Mouse (Mus musculus) left cerebral cortex, adult 9 months (tissue): ENCODE measurements around the gene Tifab.

ENCODE experiments used
- DNase-seq, 2 experiments: peaks; one replicate each; pipeline ENCODE4 v3.0.0; 2022; ENCODE audit warnings: low spot score in 2 of 2

The Tifab gene

GRCm38 (mm10) chr13:56176310-56176709, 2.4 kb downstream of the Tifab start:
- DNase-seq = no peak

DNA sequence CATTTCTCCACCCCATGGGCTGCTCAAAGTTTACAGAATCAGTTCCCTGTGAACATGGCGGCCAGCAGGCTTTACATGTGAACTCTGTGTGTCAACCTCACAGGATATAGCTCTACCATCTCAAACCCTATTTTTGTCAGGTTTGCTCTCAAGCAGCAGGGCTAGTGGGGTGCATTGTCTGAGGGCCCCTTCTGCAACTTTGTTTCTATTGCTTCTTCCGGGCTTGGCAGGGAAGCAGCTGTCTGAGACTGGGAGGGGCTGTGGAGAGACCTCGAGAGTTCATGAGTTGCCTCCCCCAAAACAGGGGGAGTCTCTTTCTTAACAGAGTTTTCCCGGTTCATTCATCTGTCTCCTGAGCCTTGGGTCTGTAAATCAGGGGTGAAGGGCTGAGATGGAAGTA, 2.8 kb downstream of the Tifab start:
- no peak for DNase-seq

- DNase-seq = no peak
Measured at GRCm38 (mm10) chr13:56172901-56173545, 5.7 kb downstream of the Tifab start.

- no peak for DNase-seq
Measured at GRCm38 (mm10) chr13:56172106-56172505, 6.6 kb downstream of the Tifab start.

GRCm38 (mm10) chr13:56168403-56168781, 10.3 kb downstream of the Tifab start:
- no peak for DNase-seq

DNA sequence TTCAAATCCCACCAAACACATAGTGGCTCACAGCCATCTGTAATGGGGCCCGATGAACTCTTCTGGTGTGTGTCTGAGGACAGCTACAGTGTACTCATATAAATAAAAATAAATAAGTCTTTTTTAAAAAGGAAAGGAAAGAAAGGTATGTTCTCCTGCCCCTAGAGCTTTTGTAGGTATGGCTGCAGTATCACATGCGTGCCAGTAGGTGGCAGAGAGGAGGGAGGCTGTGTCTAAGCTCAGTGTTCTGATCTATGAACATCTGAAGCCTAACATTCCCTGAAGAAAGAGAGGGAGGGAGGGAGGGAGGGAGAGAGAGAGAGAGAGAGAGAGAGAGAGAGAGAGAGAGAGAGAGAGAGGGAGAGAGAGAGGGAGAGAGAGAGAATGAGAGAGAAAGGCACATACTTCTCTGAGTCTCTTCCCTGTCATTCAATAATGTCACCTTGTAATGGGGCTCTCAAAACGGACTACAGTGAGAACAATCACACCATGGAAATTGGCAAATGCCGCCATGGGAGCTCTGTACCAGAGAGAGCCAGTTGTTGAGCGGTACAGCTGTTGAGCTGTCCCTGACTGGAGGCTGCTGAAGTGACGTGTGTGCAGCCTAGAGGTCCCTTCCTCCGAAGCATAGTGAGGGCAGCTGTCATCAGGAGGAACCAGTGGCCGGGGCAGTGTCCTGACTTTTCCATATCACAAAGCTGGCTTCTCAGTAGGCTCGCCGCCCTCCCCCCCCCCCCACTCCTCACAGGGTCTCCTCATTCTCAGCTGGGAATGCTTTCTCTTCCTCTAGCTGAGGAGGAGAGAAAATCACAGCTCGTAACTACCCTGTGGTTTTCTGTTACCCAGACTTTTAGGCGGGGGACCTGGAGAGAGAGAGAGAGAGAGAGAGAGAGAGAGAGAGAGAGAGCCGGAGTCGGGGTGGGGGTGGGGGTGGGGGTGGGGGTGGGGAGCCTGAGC, 11.0 kb downstream of the Tifab start:
- DNase-seq = no peak

DNA sequence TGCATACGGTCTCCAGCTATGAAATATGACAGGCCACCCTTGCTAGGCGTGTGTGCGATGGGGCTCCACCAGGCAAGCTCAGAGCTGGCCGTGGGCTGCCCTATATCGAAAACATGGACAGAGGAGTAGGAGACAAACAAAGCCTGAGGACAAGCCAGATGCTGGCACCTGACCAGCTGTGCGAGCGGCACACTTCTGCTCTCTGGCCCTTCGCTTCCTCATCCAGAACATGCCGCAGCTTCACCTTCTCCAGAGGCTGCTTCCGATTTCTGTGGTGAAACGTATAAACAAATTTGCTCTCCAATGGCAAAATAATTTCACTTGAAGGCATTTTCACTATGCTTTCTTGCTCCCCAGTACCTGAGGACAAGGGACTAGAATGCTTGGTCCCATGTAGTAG, 13.1 kb downstream of the Tifab start:
- no peak for DNase-seq

- no peak for DNase-seq
Measured at GRCm38 (mm10) chr13:56164372-56164771, 14.3 kb downstream of the Tifab start.

GRCm38 (mm10) chr13:56163751-56164150, 14.9 kb downstream of the Tifab start:
- no peak for DNase-seq

DNA sequence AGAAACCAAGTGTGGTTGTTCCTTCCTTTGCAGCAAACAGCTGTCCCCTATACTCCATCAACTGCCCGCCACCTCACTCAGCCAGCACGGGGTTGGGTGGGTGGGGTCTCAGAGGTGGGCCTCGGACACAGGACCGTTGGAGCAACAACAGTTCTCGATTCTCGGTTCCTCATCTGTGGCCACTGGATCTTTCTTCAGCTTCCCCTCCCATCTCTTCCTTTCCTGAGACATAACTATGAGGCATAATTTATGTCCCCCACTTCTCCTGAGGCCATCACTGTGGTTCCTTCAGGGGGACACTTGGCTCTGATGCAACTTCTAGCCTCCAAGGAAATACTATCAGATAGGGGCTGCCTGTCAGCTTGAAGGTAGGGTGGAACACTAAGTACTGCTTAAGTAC, 15.8 kb downstream of the Tifab start:
- DNase-seq = no peak

- no peak for DNase-seq
Measured at GRCm38 (mm10) chr13:56159614-56160363, 18.9 kb downstream of the Tifab start.

DNA sequence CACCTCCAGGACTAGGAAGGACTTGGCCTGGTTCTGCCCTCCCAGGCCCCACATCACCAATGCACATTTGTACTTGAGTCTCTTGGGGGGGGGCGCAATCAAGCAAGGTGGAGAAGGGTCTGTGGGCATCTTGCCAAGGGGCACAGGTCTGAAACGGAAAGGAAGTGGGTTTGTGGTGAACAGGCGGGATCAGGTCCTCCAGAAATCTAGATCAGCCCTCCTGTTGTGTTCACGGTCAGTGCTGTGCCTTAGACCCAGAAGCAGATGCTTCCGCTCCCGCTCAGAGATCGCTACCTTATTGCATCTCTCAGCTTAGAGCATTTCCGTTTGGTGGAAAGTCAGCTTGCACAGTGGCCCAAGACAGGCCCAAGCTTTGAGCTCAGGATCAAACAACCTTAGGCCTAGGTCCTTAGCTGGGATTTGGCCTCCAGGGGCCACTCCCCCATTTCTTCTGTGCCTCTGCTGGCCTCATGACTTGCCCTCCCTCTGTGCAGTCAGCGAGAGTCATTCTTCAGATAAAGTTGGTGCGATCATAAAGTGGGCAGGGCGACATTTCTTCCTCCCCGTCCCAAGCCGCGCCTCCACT, 19.6 kb downstream of the Tifab start:
- DNase-seq = no peak

DNA sequence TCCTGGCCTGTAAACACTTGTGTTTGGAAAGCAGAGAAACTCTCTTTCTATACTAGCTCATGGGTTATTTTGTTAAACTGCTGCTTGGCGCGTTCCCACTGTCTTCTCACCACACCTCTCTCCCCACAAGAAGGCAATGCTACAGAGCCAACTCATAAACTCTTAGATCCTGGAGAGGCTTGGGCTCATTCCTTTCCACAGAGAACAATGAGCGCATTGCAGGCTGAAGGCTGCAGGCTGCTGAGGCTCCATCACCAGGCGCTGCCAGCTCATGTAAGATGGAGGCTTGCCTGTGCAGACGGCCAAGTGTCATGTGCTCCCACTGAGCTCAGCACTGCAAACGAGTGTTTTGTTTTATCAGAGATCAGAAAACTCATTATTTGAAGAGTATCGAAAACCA, 23.0 kb downstream of the Tifab start:
- no peak for DNase-seq

DNA sequence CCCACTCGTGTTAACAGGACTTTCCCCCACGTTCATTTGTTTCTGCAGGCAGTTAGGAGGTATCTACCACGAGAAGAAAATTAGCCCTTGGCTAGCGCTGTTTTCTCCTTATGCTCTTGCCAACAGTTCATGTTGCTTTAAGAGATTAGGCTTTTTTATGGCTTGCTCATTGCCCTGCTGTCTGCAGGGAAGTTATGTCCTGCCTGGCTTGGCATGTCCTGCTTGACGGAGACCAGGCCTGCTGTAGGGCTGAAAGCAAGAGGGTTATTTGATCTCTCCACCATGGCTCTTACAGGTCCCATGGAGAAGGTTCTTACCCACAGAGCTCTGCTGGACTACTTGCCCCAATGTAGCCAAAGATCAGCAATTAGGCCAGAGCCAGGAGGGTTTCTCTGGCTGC, 23.6 kb downstream of the Tifab start:
- no peak for DNase-seq

- DNase-seq = no peak
Measured at GRCm38 (mm10) chr13:56152773-56153460, 25.8 kb downstream of the Tifab start.

DNA sequence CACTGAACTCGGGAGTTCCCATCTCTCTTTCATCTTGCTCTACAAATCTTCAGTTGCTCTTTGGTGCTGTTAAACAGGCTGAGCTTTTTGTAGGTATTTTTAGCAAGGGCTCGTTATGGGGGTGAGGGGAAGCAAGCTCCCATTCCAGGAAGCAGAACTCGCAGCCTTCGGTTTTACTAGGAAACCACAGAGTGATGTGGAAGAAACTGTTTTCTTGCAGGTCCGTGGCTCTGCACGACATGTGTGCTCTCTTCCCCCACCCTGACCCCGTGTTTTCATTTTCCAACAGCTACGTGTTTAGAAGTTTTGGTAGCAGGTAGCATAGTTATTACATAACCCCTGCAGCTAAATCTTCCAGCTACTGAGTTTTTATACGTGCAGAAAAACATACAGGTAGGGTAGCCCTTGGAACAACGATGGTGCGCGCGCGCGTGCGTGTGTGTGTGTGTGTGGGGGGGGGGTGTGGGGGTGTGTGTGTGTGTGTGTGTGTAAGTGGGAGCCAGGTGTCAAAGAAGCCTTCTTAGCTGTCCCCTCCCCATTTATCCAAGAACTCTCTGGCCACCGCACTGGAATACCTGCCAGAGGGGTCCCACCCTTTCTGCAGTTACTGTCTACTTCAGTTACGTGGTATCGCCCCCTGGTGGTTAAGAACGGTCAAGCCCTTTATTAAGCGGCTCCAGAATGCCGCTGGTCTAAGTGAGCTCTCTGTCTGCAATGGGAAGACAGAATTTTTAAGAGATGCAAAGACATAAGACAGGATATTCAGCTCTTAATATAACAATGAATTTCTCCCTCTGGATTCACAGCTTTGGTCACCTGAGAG, 27.1 kb downstream of the Tifab start:
- peak in 1 of 2 experiments; percentile 56 for DNase-seq

DNA sequence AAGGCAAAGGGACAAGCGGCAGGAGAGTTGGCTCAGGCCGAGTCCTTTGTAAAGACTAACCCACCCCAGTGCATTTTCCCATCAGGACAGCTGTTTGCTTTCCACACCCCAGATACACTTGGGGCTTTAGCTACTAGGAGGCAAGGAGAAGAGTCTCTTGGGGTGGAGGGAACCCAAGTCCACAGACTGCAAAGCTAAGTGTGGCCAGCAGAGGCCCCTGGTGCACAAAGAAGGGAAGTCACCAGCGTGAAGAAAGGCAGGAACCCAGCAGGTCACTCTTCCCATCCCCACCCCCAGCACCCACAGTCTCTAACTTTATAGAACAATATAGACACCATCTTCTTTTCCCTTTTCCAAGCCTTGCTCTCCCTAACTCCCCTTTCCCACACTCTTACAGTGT, 33.2 kb downstream of the Tifab start:
- peak in 1 of 2 experiments; percentile 28 for DNase-seq

GRCm38 (mm10) chr13:56144021-56144420, 34.7 kb downstream of the Tifab start:
- DNase-seq = no peak

DNA sequence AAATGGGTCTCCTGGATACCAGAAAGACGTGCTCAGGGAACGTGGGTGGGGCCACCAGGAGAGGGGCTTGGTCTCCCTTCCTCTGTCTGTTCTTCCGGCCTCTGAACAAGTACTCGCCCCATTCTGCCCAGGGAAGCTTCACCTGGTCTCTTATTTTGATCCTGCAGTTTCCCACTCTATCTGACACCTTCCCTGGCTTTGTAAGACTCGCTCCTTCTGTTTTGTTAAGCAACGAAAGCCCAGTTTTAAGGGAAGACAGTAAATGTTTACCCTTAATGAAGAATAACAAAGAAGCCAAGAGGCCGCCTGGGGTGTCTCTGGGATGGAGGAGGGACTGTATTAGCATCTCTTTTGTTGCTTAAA, 35.6 kb downstream of the Tifab start:
- no peak for DNase-seq

GRCm38 (mm10) chr13:56142382-56143150, 36.1 kb downstream of the Tifab start:
- no peak for DNase-seq
